Mouse (Mus musculus) midbrain, embryonic 13.5 days (tissue): ENCODE measurements around the gene Fbxl13. TPM values are rescaled to one million over a fixed set of nuclear protein-coding genes. Genes with fewer than 3 reads are reported as not detected.
"Not testable (repeated sequence)": the region's sequence is repeated elsewhere in the genome, so short reads cannot be mapped to it uniquely, and the experiment has no call there.

Experiments used
- ATAC-seq: fragments of 200-750 bp; cut with Nextera tagmentation; 2 replicates; pipeline ENCODE4 v1.8.0; 2017; ENCODE audit warnings: mild to moderate bottlenecking, moderate TSS enrichment, moderate library complexity
- H3K27ac ChIP-seq: fragments of 300-500 bp; sonication (generic); 2 replicates; pipeline ENCODE4 v1.5.1; 2015; ENCODE audit warnings: inconsistent platforms, mild to moderate bottlenecking, moderate library complexity
- H3K27me3 ChIP-seq: fragments of 300-500 bp; sonication (generic); 2 replicates; pipeline ENCODE4 v1.6.1; 2015; ENCODE audit warnings: mild to moderate bottlenecking, inconsistent platforms
- H3K36me3 ChIP-seq: fragments of 300-500 bp; sonication (generic); 2 replicates; pipeline ENCODE4 v1.6.1; 2015; ENCODE audit warnings: mild to moderate bottlenecking, inconsistent platforms
- H3K4me1 ChIP-seq: fragments of 300-500 bp; sonication (generic); replicated peaks from 2 replicates; pipeline ENCODE4 v1.6.1; 2015; ENCODE audit warnings: inconsistent platforms
- H3K4me2 ChIP-seq: fragments of 300-500 bp; sonication (generic); replicated peaks from 2 replicates; pipeline ENCODE4 v1.6.1; 2015; ENCODE audit warnings: moderate library complexity, mild to moderate bottlenecking, inconsistent platforms
- H3K4me3 ChIP-seq: fragments of 300-500 bp; sonication (generic); replicated peaks from 2 replicates; pipeline ENCODE4 v1.5.1; 2015; ENCODE audit warnings: mild to moderate bottlenecking, inconsistent platforms
- H3K9ac ChIP-seq: fragments of 300-500 bp; sonication (generic); replicated peaks from 2 replicates; pipeline ENCODE4 v1.6.1; 2015; ENCODE audit warnings: mild to moderate bottlenecking, inconsistent platforms
- H3K9me3 ChIP-seq: fragments of 300-500 bp; sonication (generic); 2 replicates; pipeline ENCODE4 v1.6.1; 2016; ENCODE audit warnings: mild to moderate bottlenecking, inconsistent platforms
- WGBS: fragments of 180-500 bp; shearing (Covaris S2); methylation state at CpG from one replicate; pipeline ENCODE4 v1.1.7; 2015; 5-methylcytosine and 5-hydroxymethylcytosine counted together
- polyA plus RNA-seq: library from polyadenylated mRNA; unstranded; fragments of >200 nt; fragmentation: Nextera tagmentation; extraction: Ambion mirVana; gene quantifications from 2 replicates; pipeline ENCODE4 v1.2.1, GENCODE M21; 2015

Gene Fbxl13
- polyA plus RNA-seq, 1 experiment from 2014 or later: 0.30 TPM

DNA sequence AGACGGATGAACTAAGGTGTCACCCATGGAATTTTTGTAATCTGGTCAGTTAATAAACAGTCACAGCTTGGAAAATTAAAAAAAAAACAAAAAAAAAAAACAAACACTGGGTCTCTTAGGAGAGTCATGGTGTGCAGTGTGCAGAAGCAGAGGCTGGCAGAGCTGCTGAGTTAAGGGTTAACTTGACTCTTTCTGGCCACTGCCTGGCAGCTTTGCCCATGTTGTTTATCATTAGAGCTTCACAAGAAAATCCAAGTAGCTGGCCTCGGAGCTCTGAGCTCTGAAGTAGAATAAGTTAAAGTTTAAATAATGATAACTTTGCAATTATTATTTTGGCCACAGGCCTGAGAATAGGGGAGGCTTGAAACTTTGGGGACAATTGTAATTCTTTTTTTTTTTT lies 45.9 kb downstream of the Fbxl13 start:
- H3K4me3 ChIP-seq, H3K4me1 ChIP-seq, H3K9ac ChIP-seq, H3K9me3 ChIP-seq, H3K27me3 ChIP-seq, H3K27ac ChIP-seq, ATAC-seq, H3K36me3 ChIP-seq, H3K4me2 ChIP-seq: not testable (repeated sequence)
- 78% methylated on average over 2 of the region's 2 CpGs for WGBS

DNA sequence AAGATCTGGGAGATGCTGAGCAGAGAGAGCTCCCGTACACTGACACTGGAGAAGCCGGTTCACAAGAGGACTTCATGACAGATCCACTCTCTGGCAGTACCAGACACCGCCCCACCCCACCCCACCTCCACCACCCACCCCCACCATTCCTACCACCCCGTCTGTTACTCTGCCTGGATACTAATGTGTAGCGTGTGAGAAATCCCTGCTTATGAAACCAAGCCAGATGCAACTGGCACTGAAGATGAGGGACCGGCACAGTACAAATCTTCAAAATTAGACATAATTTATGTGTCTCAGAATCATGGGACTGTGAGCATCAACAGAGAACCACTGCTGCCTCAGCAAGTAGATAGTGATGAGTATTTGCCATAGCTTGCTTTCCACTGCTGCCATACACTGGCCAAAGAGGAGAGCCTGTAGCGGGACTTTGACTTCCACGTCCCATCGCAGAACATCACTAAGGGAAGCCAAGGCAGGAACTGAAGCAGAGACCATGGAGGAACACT lies 52.2 kb downstream of the Fbxl13 start:
- H3K9me3 ChIP-seq: no peaks in the 10 kb centered on the region
- H3K27ac ChIP-seq: no peak overlapping the region
- H3K27me3 ChIP-seq: no peaks in the 10 kb centered on the region
- H3K4me3 ChIP-seq: no peak overlapping the region
- WGBS: 95% methylated on average over 9 of the region's 9 CpGs
- no peaks in the 10 kb centered on the region for H3K4me1 ChIP-seq
- H3K36me3 ChIP-seq: no peaks in the 10 kb centered on the region
- ATAC-seq: no peak
- no peak overlapping the region for H3K9ac ChIP-seq
- H3K4me2 ChIP-seq: no peak overlapping the region

DNA sequence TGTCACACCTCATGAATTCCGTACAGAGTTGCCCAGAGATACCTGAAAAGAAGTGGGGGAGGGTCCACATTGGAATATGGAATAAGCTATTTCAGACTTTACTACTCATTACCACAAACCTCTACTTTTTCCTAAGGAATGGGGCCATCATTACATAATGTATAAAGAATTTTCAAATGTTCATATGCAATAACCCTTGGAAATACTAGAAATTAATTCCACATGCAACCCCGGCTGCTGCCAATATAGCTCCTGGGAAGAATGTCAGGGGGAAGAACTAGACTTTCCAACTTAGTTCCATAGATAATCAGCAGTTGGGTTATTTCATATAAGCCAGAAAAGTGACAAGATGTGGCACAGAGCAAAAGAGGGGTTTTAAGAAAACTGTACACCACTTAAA lies 53.3 kb downstream of the Fbxl13 start:
- Histone ChIP-seq H3K27me3 (no peaks in the 10 kb centered on the region), H3K4me1 (no peaks in the 10 kb centered on the region), H3K27ac (no peak overlapping the region), H3K4me2 (no peak overlapping the region), H3K9ac (no peak overlapping the region), H3K9me3 (no peaks in the 10 kb centered on the region), H3K4me3 (no peak overlapping the region), H3K36me3 (no peaks in the 10 kb centered on the region)
- WGBS: 91% methylated on average over 2 of the region's 2 CpGs
- no peak for ATAC-seq

- no peak overlapping the region for H3K27ac ChIP-seq
- no peaks in the 10 kb centered on the region for H3K9me3 ChIP-seq
- H3K36me3 ChIP-seq: no peaks in the 10 kb centered on the region
- H3K4me1 ChIP-seq: no peaks in the 10 kb centered on the region
- no peak overlapping the region for H3K4me2 ChIP-seq
- WGBS: 93% methylated on average over 13 of the region's 13 CpGs
- H3K27me3 ChIP-seq: no peaks in the 10 kb centered on the region
- ATAC-seq: no peak
- no peak overlapping the region for H3K9ac ChIP-seq
- H3K4me3 ChIP-seq: no peak overlapping the region
Observed at GRCm38 (mm10) chr5:21588220-21588619, 57.2 kb downstream of the Fbxl13 start.

DNA sequence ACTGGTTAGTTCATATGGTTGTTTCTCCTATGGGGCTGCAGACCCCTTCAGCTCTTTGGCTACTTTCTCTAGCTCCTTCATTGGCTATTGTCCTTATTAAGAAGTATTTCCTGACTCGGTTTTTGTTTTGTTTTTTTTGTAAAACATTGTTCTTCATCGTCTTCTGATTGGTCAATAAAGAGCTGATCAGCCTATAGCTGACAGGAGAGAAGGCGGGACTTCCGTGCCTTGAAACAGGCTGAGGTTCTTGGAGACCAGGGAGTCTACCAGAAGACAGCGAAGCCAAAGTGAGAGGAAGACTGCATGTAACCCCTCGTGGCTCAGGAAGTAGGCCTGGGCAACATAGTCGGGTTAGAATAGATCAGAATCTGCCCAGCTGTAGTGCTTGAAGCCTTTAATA lies 57.8 kb downstream of the Fbxl13 start:
- H3K9ac ChIP-seq: no peak overlapping the region
- no peaks in the 10 kb centered on the region for H3K9me3 ChIP-seq
- H3K4me2 ChIP-seq: no peak overlapping the region
- no peak overlapping the region for H3K27ac ChIP-seq
- no peaks in the 10 kb centered on the region for H3K4me1 ChIP-seq
- no peak overlapping the region for H3K4me3 ChIP-seq
- no peaks in the 10 kb centered on the region for H3K36me3 ChIP-seq
- no peak for ATAC-seq
- no peaks in the 10 kb centered on the region for H3K27me3 ChIP-seq
- WGBS: 83% methylated on average over 7 of the region's 7 CpGs

DNA sequence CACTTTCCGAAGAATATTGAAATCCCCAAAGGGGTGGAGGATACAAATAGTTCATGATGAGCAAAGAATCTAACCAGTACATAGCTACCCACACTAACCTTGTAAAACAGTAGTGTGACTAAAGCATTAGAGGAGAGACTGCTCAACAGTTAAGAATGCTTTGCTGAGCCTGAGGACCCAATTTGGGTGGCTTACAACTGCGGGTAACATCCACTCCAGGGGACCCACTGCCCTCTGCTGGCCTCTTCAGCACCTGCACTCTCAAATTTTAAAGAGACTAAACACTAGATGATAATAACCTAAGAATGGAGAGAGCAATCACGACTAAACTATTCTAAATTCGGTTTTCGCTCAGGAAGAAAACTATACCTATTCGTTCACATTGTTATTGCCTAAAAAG lies 58.7 kb downstream of the Fbxl13 start:
- ATAC-seq: peak; percentile 50; the same call in 1 of the 2 replicates

GRCm38 (mm10) chr5:21578136-21578535 lies 67.3 kb downstream of the Fbxl13 start:
- Histone ChIP-seq H3K36me3 (no peaks in the 10 kb centered on the region), H3K27me3 (no peaks in the 10 kb centered on the region), H3K9me3 (no peaks in the 10 kb centered on the region), H3K4me1 (no peaks in the 10 kb centered on the region), H3K4me3 (no peak overlapping the region), H3K4me2 (no peak overlapping the region), H3K9ac (no peak overlapping the region), H3K27ac (no peak overlapping the region)
- WGBS: 91% methylated on average over 3 of the region's 3 CpGs
- ATAC-seq: no peak

More for the DNA sequence above, 58.7 kb downstream of the Fbxl13 start:
- Histone ChIP-seq H3K4me3 (no peak overlapping the region), H3K4me2 (no peak overlapping the region), H3K9ac (no peak overlapping the region), H3K4me1 (no peaks in the 10 kb centered on the region), H3K27me3 (no peaks in the 10 kb centered on the region), H3K36me3 (no peaks in the 10 kb centered on the region), H3K9me3 (no peaks in the 10 kb centered on the region), H3K27ac (no peak overlapping the region)
- 55% methylated on average over 6 of the region's 6 CpGs for WGBS

GRCm38 (mm10) chr5:21575210-21575550 lies 70.3 kb downstream of the Fbxl13 start:
- Histone ChIP-seq H3K4me1 (no peaks in the 10 kb centered on the region), H3K27ac (no peak overlapping the region), H3K4me3 (no peak overlapping the region), H3K36me3 (no peaks in the 10 kb centered on the region), H3K9me3 (no peaks in the 10 kb centered on the region), H3K27me3 (no peaks in the 10 kb centered on the region), H3K4me2 (no peak overlapping the region), H3K9ac (no peak overlapping the region)
- no peak for ATAC-seq
- 83% methylated on average over 13 of the region's 13 CpGs for WGBS

DNA sequence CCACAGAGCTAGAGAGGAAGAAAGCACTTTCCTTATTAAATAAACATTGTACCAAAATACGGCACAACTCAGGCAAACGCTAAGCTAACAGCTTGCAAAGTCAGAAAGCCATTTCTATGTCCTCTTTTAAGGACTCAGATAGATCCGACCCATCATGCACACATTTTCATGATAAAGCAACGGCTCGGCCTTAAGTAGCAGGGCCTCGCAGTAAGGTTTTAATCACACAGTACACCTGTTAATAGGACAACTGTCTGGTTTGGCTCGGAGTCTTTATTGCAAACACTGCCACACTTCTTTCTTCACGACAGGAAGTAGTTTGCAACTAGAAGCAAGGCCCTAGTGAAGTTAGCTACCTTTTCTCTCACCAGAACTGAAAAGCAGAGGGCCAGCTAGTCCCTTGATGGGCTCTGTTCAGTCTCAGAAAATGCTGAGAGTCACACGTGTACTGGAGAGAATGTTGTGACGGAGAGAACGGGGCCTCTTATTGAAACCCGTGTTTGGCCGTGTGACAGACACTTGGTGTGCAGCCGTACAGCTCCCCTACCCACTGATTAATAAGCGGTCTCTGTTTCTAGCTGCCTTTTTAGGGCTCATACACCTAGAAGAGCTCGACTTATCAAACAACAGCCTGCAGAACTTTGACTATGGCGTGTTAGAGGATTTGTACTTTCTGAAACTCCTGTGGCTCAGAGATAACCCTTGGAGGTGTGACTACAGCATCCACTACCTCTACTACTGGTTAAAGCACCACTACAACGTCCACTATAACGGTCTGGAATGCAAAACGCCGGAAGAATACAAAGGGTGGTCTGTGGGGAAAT lies 70.8 kb downstream of the Fbxl13 start:
- H3K36me3 ChIP-seq: no peaks in the 10 kb centered on the region
- ATAC-seq: no peak
- WGBS: 82% methylated on average over 21 of the region's 21 CpGs
- H3K27ac ChIP-seq: no peak overlapping the region
- no peak overlapping the region for H3K4me3 ChIP-seq
- H3K4me1 ChIP-seq: no peaks in the 10 kb centered on the region
- H3K27me3 ChIP-seq: no peaks in the 10 kb centered on the region
- H3K9ac ChIP-seq: no peak overlapping the region
- H3K4me2 ChIP-seq: no peak overlapping the region
- H3K9me3 ChIP-seq: no peaks in the 10 kb centered on the region

- no peaks in the 10 kb centered on the region for H3K36me3 ChIP-seq
- no peaks in the 10 kb centered on the region for H3K9me3 ChIP-seq
- WGBS: 78% methylated on average over 3 of the region's 3 CpGs
- no peak overlapping the region for H3K9ac ChIP-seq
- H3K4me2 ChIP-seq: no peak overlapping the region
- no peak for ATAC-seq
- no peak overlapping the region for H3K4me3 ChIP-seq
- no peak overlapping the region for H3K27ac ChIP-seq
- H3K4me1 ChIP-seq: no peaks in the 10 kb centered on the region
- H3K27me3 ChIP-seq: no peaks in the 10 kb centered on the region
Observed at GRCm38 (mm10) chr5:21572764-21573416, 72.5 kb downstream of the Fbxl13 start.

DNA sequence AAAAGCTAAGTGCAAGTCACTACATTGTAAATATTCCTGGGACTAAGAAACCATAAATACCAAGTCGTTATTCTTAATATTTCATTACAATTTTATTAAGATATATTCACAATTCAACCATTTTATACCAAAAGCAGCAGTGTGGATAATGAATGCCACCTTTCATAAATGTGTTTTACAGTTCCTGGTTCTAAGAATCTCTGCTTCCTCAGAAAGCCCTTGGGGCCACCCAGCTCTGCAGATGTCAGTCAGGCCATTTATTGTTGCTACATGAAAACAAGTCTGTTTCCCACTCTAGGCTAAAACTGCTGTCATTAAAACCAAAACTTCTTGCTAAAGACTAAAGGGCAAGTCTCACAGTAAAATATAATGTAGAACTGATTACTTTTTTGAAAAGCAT lies 77.7 kb downstream of the Fbxl13 start:
- Histone ChIP-seq H3K4me2 (no peak overlapping the region), H3K9me3 (no peaks in the 10 kb centered on the region), H3K36me3 (no peaks in the 10 kb centered on the region), H3K9ac (no peak overlapping the region), H3K4me3 (no peak overlapping the region), H3K4me1 (no peaks in the 10 kb centered on the region), H3K27ac (no peak overlapping the region), H3K27me3 (no peaks in the 10 kb centered on the region)
- WGBS: 91% methylated on average over 1 of the region's 1 CpGs
- ATAC-seq: no peak

- H3K4me1 ChIP-seq: no peaks in the 10 kb centered on the region
- H3K9me3 ChIP-seq: no peaks in the 10 kb centered on the region
- no peak overlapping the region for H3K4me3 ChIP-seq
- H3K27me3 ChIP-seq: no peaks in the 10 kb centered on the region
- ATAC-seq: no peak
- H3K9ac ChIP-seq: no peak overlapping the region
- WGBS: 92% methylated on average over 9 of the region's 9 CpGs
- H3K27ac ChIP-seq: no peak overlapping the region
- no peak overlapping the region for H3K4me2 ChIP-seq
- no peaks in the 10 kb centered on the region for H3K36me3 ChIP-seq
Observed at GRCm38 (mm10) chr5:21565392-21566065, 79.9 kb downstream of the Fbxl13 start.
